ENCODE assay signal across 8 mouse cellular contexts in the genomic region with DNA sequence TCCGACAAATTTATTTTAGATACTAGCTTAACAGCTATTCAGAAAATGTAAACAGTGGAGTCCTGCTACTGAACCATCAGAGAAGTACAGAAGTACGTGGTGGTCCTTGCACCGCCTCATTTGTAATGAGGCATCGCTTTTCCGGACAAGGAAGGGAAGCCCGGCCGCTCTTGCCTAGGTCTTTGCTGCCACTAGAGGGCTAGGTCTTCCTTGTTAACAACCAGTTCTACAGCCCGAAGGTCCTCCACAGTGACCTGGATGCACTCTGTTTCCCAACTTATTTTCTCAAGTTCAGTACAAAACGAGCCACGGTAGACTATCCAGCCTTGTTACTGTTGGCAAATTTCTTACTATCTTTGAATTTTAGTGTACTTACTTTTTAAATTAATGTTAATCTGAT. TPM values are rescaled to one million over a fixed set of nuclear protein-coding genes. Genes with fewer than 3 reads are reported as not detected.
A peak's percentile ranks its signal among the peaks of the same experiment; 100 is the strongest.
DNase-seq lines count a peak whose midpoint lies in the region; ATAC-seq lines count a peak whose summit lies in the region.

No protein-coding gene starts in this region.

- no peaks in the 10 kb centered on the region for H3K27me3 ChIP-seq in hindbrain, embryonic 11.5 days (ENCODE audit: control insufficient read depth, insufficient read depth, low read length)
- no peaks in the 10 kb centered on the region for H3K27me3 ChIP-seq in hindbrain, embryonic 16.5 days (replicated peaks; ENCODE audit: control insufficient read depth, insufficient read depth, low read length)

- H3K4me2 ChIP-seq in hindbrain, embryonic 11.5 days (replicated peaks; ENCODE audit: low read depth, low read length) = no peak overlapping the region
- no peak overlapping the region for H3K4me2 ChIP-seq in hindbrain, embryonic 16.5 days (ENCODE audit: low read length)

- no peak overlapping the region for H3K27ac ChIP-seq in hindbrain, embryonic 11.5 days (ENCODE audit: low read depth, low read length)
- no peak overlapping the region for H3K27ac ChIP-seq in hindbrain, embryonic 16.5 days (ENCODE audit: low read depth, low read length)

- no peak for ATAC-seq in hindbrain, embryonic 11.5 days (ENCODE audit: low FRiP score)
- ATAC-seq in hindbrain, embryonic 16.5 days = no peak
- peak; percentile 50 for ATAC-seq in inflammation-experienced regulatory T-cells, adult 6 months
- ATAC-seq in cerebellum, adult (ENCODE audit: insufficient number of reproducible peaks, low FRiP score, low TSS enrichment) = no peak

- no peak overlapping the region for H3K4me3 ChIP-seq in hindbrain, embryonic 11.5 days (ENCODE audit: low read depth, low read length)
- H3K4me3 ChIP-seq in hindbrain, embryonic 16.5 days (ENCODE audit: low read length) = no peak overlapping the region

- H3K9me3 ChIP-seq in hindbrain, embryonic 11.5 days (ENCODE audit: control insufficient read depth, low read length) = no peaks in the 10 kb centered on the region
- no peaks in the 10 kb centered on the region for H3K9me3 ChIP-seq in hindbrain, embryonic 16.5 days (ENCODE audit: control insufficient read depth, low read length)

- peak; percentile 64 for DNase-seq in hindbrain, embryonic 11.5 days (ENCODE audit: low spot score)
- peak; percentile 75 for DNase-seq in ES-CJ7 (ENCODE audit: low read depth, low spot score)
- DNase-seq in c-Kit-positive CD71-positive TER-119-negative erythroid progenitor cells, embryonic 14.5 days (ENCODE audit: low read depth) = peak; percentile 40
- DNase-seq in lung, postnatal 36 days = peak; percentile 81
- DNase-seq in thymus, postnatal 10 days (ENCODE audit: low spot score in 2 of 2) = peak; percentile 11 to 56

- no peaks in the 10 kb centered on the region for H3K36me3 ChIP-seq in hindbrain, embryonic 11.5 days (ENCODE audit: control insufficient read depth, insufficient read depth, low read length)
- H3K36me3 ChIP-seq in hindbrain, embryonic 16.5 days (ENCODE audit: control insufficient read depth, insufficient read depth, low read length) = peaks cover 7% of the 10 kb centered on the region; the same call in 1 of the 2 replicates

- WGBS in hindbrain, embryonic 11.5 days = 35% methylated on average over 10 of the region's 10 CpGs
- WGBS in hindbrain, embryonic 16.5 days = 33% methylated on average over 10 of the region's 10 CpGs

- H3K4me1 ChIP-seq in hindbrain, embryonic 11.5 days (replicated peaks; ENCODE audit: control insufficient read depth, insufficient read depth, low read length) = no peaks in the 10 kb centered on the region
- H3K4me1 ChIP-seq in hindbrain, embryonic 16.5 days (ENCODE audit: control insufficient read depth, insufficient read depth, low read depth, low read length) = no peaks in the 10 kb centered on the region

- H3K9ac ChIP-seq in hindbrain, embryonic 11.5 days (ENCODE audit: low read depth, low read length) = no peak overlapping the region
- no peak overlapping the region for H3K9ac ChIP-seq in hindbrain, embryonic 16.5 days (ENCODE audit: low read depth, low read length)

RNA-seq across cellular contexts. Expression of a gene that starts 12.9 kb away (rescaled TPM):
- 0.14 and 0.39 TPM in 2 replicates for polyA plus RNA-seq in hindbrain, embryonic 11.5 days (2014; fragmentation: Nextera tagmentation; extraction: Ambion mirVana)
- polyA plus RNA-seq in hindbrain, embryonic 16.5 days (2015; fragmentation: Nextera tagmentation; extraction: Ambion mirVana) = 0.34 and 0.45 TPM in 2 replicates
- polyA plus RNA-seq in inflammation-experienced regulatory T-cells, adult 6 months (2017; shearing (Covaris generic)) = under 1 TPM; 0.21 to 0.34 (median 0.23) TPM

RNA-seq across cellular contexts. Expression of a gene that starts 32.7 kb away (rescaled TPM):
- 1.1 and 1.5 TPM in 2 replicates for polyA plus RNA-seq in hindbrain, embryonic 11.5 days (2014; fragmentation: Nextera tagmentation; extraction: Ambion mirVana)
- 0.71 and 1.5 TPM in 2 replicates for polyA plus RNA-seq in hindbrain, embryonic 16.5 days (2015; fragmentation: Nextera tagmentation; extraction: Ambion mirVana)
- 10 to 100 TPM; 35.2 to 53.0 (median 47.2) TPM for polyA plus RNA-seq in inflammation-experienced regulatory T-cells, adult 6 months (2017; shearing (Covaris generic))

RNA-seq across cellular contexts. Expression of a gene that starts 37.9 kb away (rescaled TPM):
- 63.2 and 77.0 TPM in 2 replicates for polyA plus RNA-seq in hindbrain, embryonic 11.5 days (2014; fragmentation: Nextera tagmentation; extraction: Ambion mirVana)
- polyA plus RNA-seq in hindbrain, embryonic 16.5 days (2015; fragmentation: Nextera tagmentation; extraction: Ambion mirVana) = 40.3 and 51.6 TPM in 2 replicates
- polyA plus RNA-seq in inflammation-experienced regulatory T-cells, adult 6 months (2017; shearing (Covaris generic)) = 10 to 100 TPM in 2 of 3 experiments, 1 to 10 TPM in 1; 8.4 to 10.3 (median 10.3) TPM

Comparison
In these comparisons a context has a peak if more than half of its experiments do, and no peak if none do; other contexts are left out.
1. RNA of a gene that starts 32.7 kb away (polyA plus RNA-seq): 35.2 to 53.0 TPM in inflammation-experienced regulatory T-cells, adult 6 months; 1.1 to 1.5 TPM in hindbrain, embryonic 11.5 days and 0.71 to 1.5 TPM in hindbrain, embryonic 16.5 days; every median in the first group is over 10 times any median in the second.
2. Peak in every context shown above with its lines, with median percentiles within 50 percentile points of each other: DNase-seq.